Comparison of ENCODE assay signal across 7 mouse cellular contexts in the genomic region with DNA sequence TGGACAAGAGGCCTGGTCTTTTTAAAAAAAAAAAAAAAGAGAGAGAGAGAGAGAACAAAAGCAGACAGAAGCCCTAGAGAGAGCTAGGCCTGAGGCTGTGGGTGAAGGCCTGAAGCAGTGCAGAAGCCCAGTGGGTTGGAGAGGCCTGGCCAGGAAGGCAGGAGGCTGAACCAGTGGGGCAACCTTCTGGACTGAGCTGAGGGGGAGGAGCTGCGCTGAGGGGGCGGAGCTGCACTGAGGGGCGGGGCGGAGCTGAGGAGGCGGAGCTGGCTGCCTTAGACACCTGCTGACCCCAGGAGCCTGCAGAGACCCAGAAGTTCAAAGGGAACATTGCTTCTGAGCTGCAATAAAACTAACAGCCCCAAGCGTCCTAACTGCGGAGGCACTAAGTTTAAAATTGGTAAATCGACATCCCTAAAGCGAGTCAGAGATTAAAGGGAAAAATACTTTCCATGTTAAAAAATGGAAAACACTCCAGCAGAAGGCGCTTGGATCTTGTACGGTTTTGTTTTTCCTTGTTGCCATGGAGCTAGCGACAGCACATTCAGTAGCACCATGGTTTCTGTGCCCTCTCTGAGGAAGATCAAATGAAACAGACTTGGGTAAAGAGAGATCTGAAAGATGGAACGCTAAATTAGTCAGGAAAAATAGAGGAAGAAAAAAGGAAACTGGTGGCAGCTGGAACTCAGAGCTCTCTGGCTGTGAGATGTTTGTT.
DNase-seq lines count a peak whose midpoint lies in the region; ATAC-seq lines count a peak whose summit lies in the region.

No protein-coding gene starts in this region.

- no peaks in the 10 kb centered on the region; the same call in none of the 2 replicates for H3K4me1 ChIP-seq in forebrain, embryonic 12.5 days
- H3K4me1 ChIP-seq in limb, embryonic 11.5 days (ENCODE audit: control insufficient read depth, insufficient read depth, low read length), result peaks cover 6% of the 10 kb centered on the region; the same call in 1 of the 2 replicates
- peaks cover 6% of the 10 kb centered on the region; the same call in 1 of the 2 replicates for H3K4me1 ChIP-seq in midbrain, embryonic 13.5 days (replicated peaks)

- H3K36me3 ChIP-seq in forebrain, embryonic 12.5 days (replicated peaks), result no peaks in the 10 kb centered on the region
- H3K36me3 ChIP-seq in limb, embryonic 11.5 days (ENCODE audit: control insufficient read depth, insufficient read depth, low read length), result no peaks in the 10 kb centered on the region
- H3K36me3 ChIP-seq in midbrain, embryonic 13.5 days, result 0 out of 2 replicates have a peak, but pooled peaks cover 4% of the 10 kb centered on the region

- no peak overlapping the region for H3K4me3 ChIP-seq in forebrain, embryonic 12.5 days (replicated peaks)
- no peak overlapping the region for H3K4me3 ChIP-seq in limb, embryonic 11.5 days (ENCODE audit: low read depth, low read length)
- no peak overlapping the region for H3K4me3 ChIP-seq in midbrain, embryonic 13.5 days (replicated peaks)

- H3K9me3 ChIP-seq in forebrain, embryonic 12.5 days, result peaks cover 8% of the 10 kb centered on the region; the same call in 1 of the 2 replicates
- H3K9me3 ChIP-seq in limb, embryonic 11.5 days (ENCODE audit: control insufficient read depth, low read length), result no peaks in the 10 kb centered on the region
- H3K9me3 ChIP-seq in midbrain, embryonic 13.5 days, result peaks cover 9% of the 10 kb centered on the region

- peak; percentile 64; the same call in 1 of the 2 replicates for ATAC-seq in forebrain, embryonic 12.5 days (ENCODE audit: low FRiP score)
- peak; percentile 80 for ATAC-seq in limb, embryonic 11.5 days (ENCODE audit: insufficient number of reproducible peaks, low FRiP score, low TSS enrichment, low read depth)
- ATAC-seq in midbrain, embryonic 13.5 days, result peak; percentile 80
- no peak for ATAC-seq in frontal cortex, adult (ENCODE audit: low TSS enrichment)

- H3K4me2 ChIP-seq in forebrain, embryonic 12.5 days, result no peak overlapping the region
- H3K4me2 ChIP-seq in limb, embryonic 11.5 days (ENCODE audit: low read depth, severe bottlenecking), result no peak overlapping the region
- H3K4me2 ChIP-seq in midbrain, embryonic 13.5 days (replicated peaks), result no peak overlapping the region

- no peak overlapping the region for H3K9ac ChIP-seq in forebrain, embryonic 12.5 days
- H3K9ac ChIP-seq in limb, embryonic 11.5 days (ENCODE audit: low read length), result no peak overlapping the region
- H3K9ac ChIP-seq in midbrain, embryonic 13.5 days (replicated peaks), result no peak overlapping the region

- H3K27me3 ChIP-seq in forebrain, embryonic 12.5 days, result no peaks in the 10 kb centered on the region
- no peaks in the 10 kb centered on the region for H3K27me3 ChIP-seq in limb, embryonic 11.5 days (ENCODE audit: control insufficient read depth, insufficient read depth, low read length)
- no peaks in the 10 kb centered on the region for H3K27me3 ChIP-seq in midbrain, embryonic 13.5 days

- 27% methylated on average over 13 of the region's 13 CpGs for WGBS in forebrain, embryonic 12.5 days
- 10% methylated on average over 13 of the region's 13 CpGs for WGBS in limb, embryonic 11.5 days
- WGBS in midbrain, embryonic 13.5 days, result 22% methylated on average over 13 of the region's 13 CpGs

- peak; percentile 8 for DNase-seq in brain, embryonic 18.5 days (ENCODE audit: low read depth, low spot score)
- DNase-seq in limb, embryonic 11.5 days (ENCODE audit: low spot score), result peak; percentile 67
- no peak for DNase-seq in spleen, adult 12 weeks (ENCODE audit: low spot score)
- no peak for DNase-seq in left cerebral cortex, adult 8-10 months (ENCODE audit: low spot score in 2 of 2)

- peak overlapping the region; percentile 56; the same call in 1 of the 2 replicates for H3K27ac ChIP-seq in forebrain, embryonic 12.5 days
- no peak overlapping the region for H3K27ac ChIP-seq in limb, embryonic 11.5 days (replicated peaks; ENCODE audit: low read depth, low read length)
- H3K27ac ChIP-seq in midbrain, embryonic 13.5 days, result no peak overlapping the region

Comparison
In these comparisons a context has a peak if more than half of its experiments do, and no peak if none do; other contexts are left out.
1. DNase-seq: peak in brain, embryonic 18.5 days (single experiment) and limb, embryonic 11.5 days (single experiment); none in spleen, adult 12 weeks (single experiment) and left cerebral cortex, adult 8-10 months (0 of 2).